Mouse (Mus musculus) MEL (cell line): ENCODE results near the gene Ncoa7. TPM values are rescaled to one million over a fixed set of nuclear protein-coding genes. Genes with fewer than 3 reads are reported as not detected.
A peak's percentile ranks its signal among the peaks of the same experiment; 100 is the strongest.

Experiments used
- DNase-seq: peaks from one replicate; pipeline ENCODE4 v3.0.0; 2011; ENCODE audit warnings: low read depth, low spot score
- H3K27ac ChIP-seq: 2 replicates; pipeline ENCODE4 v1.5.1; 2012; ENCODE audit warnings: low read depth, mild to moderate bottlenecking, control low read depth, low read length, moderate library complexity; ENCODE audit not compliant: control insufficient read depth
- H3K27me3 ChIP-seq, 2 experiments: fragments of 150-350 bp in 1 of 2; sonication (generic) in 1 of 2; 2 replicates each; pipeline ENCODE4 v1.6.1; 2012; ENCODE audit warnings: low read length in 2 of 2, mild to moderate bottlenecking in 2 of 2, improper control_type of control experiment in 1 of 2, moderate library complexity in 1 of 2; ENCODE audit not compliant: insufficient read depth in 2 of 2, control insufficient read depth in 1 of 2
- H3K36me3 ChIP-seq, 2 experiments: 2 replicates each; pipeline ENCODE4 v1.6.1; 2012 to 2014; ENCODE audit warnings: low read length in 2 of 2, improper control_type of control experiment in 1 of 2, inconsistent platforms in 1 of 2, mild to moderate bottlenecking in 1 of 2; ENCODE audit not compliant: insufficient read depth in 2 of 2, control insufficient read depth in 1 of 2
- H3K4me1 ChIP-seq, 2 experiments: fragments of 150-350 bp in 1 of 2; sonication (generic) in 1 of 2; 2 replicates each; pipeline ENCODE4 v1.6.1; 2012; ENCODE audit warnings: low read length in 2 of 2, improper control_type of control experiment in 1 of 2, mild to moderate bottlenecking in 1 of 2; ENCODE audit not compliant: insufficient read depth in 2 of 2, control insufficient read depth in 1 of 2
- H3K4me3 ChIP-seq, 2 experiments: fragments of 150-350 bp in 1 of 2; sonication (generic) in 1 of 2; 2 replicates each; pipeline ENCODE4 v1.5.1; 2012; ENCODE audit warnings: low read depth in 2 of 2, low read length in 2 of 2, mild to moderate bottlenecking in 2 of 2, moderate library complexity in 2 of 2, control low read depth in 1 of 2, improper control_type of control experiment in 1 of 2; ENCODE audit not compliant: control insufficient read depth in 1 of 2, insufficient read depth in 1 of 2
- H3K79me2 ChIP-seq: 2 replicates; pipeline ENCODE4 v1.6.1; 2012; ENCODE audit warnings: mild to moderate bottlenecking, low read length, moderate library complexity; ENCODE audit not compliant: control insufficient read depth, poor library complexity, insufficient read depth
- H3K9ac ChIP-seq: 2 replicates; pipeline ENCODE4 v1.6.1; 2012; ENCODE audit warnings: low read depth, mild to moderate bottlenecking, control low read depth, low read length, moderate library complexity; ENCODE audit not compliant: control insufficient read depth, poor library complexity, severe bottlenecking
- H3K9me3 ChIP-seq: fragments of 150-350 bp; sonication (generic); replicated peaks from 2 replicates; pipeline ENCODE4 v1.6.1; 2012; ENCODE audit warnings: mild to moderate bottlenecking, low read length, improper control_type of control experiment, moderate library complexity; ENCODE audit not compliant: insufficient read depth
- ELF1 ChIP-seq: IDR thresholded peaks from 2 replicates; pipeline ENCODE4 v1.6.1; 2014; ENCODE audit warnings: low read depth, mild to moderate bottlenecking, inconsistent platforms, low read length, improper control_type of control experiment, moderate library complexity
- EP300 ChIP-seq, 2 experiments: IDR thresholded peaks; 2 replicates each; pipeline ENCODE4 v1.6.1; 2011; ENCODE audit warnings: improper control_type of control experiment in 2 of 2, low read length in 2 of 2, low read depth in 1 of 2, mild to moderate bottlenecking in 1 of 2
- GABPA ChIP-seq: IDR thresholded peaks from 2 replicates; pipeline ENCODE4 v1.6.1; 2012; ENCODE audit warnings: low read depth, mild to moderate bottlenecking, inconsistent platforms, low read length, improper control_type of control experiment, moderate library complexity
- HCFC1 ChIP-seq: IDR thresholded peaks from 2 replicates; pipeline ENCODE4 v1.6.1; 2012; ENCODE audit warnings: low read depth, mild to moderate bottlenecking, inconsistent platforms, low read length, improper control_type of control experiment, moderate library complexity
- KAT2A ChIP-seq: conservative IDR thresholded peaks from 2 replicates; pipeline ENCODE4 v1.6.1; 2012; ENCODE audit warnings: low read depth, low read length, improper control_type of control experiment, inconsistent platforms
- MAZ ChIP-seq: IDR thresholded peaks from 2 replicates; pipeline ENCODE4 v1.6.1; 2012; ENCODE audit warnings: low read depth, mild to moderate bottlenecking, inconsistent platforms, low read length, improper control_type of control experiment
- MEF2A ChIP-seq: IDR thresholded peaks from 2 replicates; pipeline ENCODE4 v1.6.1; 2014; ENCODE audit warnings: low read depth, mild to moderate bottlenecking, inconsistent platforms, low read length, improper control_type of control experiment; ENCODE audit not compliant: poor library complexity, insufficient replicate concordance, severe bottlenecking; ENCODE audit errors: extremely low read depth
- MXI1 ChIP-seq: IDR thresholded peaks from 2 replicates; pipeline ENCODE4 v1.6.1; 2011; ENCODE audit warnings: mild to moderate bottlenecking, low read depth, low read length, improper control_type of control experiment
- MYB ChIP-seq: IDR thresholded peaks from 2 replicates; pipeline ENCODE4 v1.6.1; 2011; ENCODE audit warnings: mild to moderate bottlenecking, low read depth, low read length, improper control_type of control experiment
- NELFE ChIP-seq: IDR thresholded peaks from 2 replicates; pipeline ENCODE4 v1.6.1; 2011; ENCODE audit warnings: low read depth, low read length, improper control_type of control experiment
- NRF1 ChIP-seq: IDR thresholded peaks from 2 replicates; pipeline ENCODE4 v1.6.1; 2014; ENCODE audit warnings: low read depth, mild to moderate bottlenecking, inconsistent platforms, low read length, improper control_type of control experiment, moderate library complexity; ENCODE audit not compliant: poor library complexity, insufficient read depth, severe bottlenecking
- POLR2A ChIP-seq, 2 experiments: IDR thresholded peaks; 2 replicates each; pipeline ENCODE4 v1.6.1; 2011 to 2012; ENCODE audit warnings: low read length in 2 of 2, mild to moderate bottlenecking in 2 of 2, control low read depth in 1 of 2, improper control_type of control experiment in 1 of 2, low read depth in 1 of 2, moderate library complexity in 1 of 2; ENCODE audit not compliant: control insufficient read depth in 1 of 2, insufficient read depth in 1 of 2, poor library complexity in 1 of 2
- POLR2AphosphoS2 ChIP-seq: IDR thresholded peaks from 2 replicates; pipeline ENCODE4 v1.6.1; 2011; ENCODE audit warnings: low read length, improper control_type of control experiment
- POLR2AphosphoS5 ChIP-seq: IDR thresholded peaks from 2 replicates; pipeline ENCODE4 v1.6.1; 2012; ENCODE audit warnings: low read depth, borderline replicate concordance, mild to moderate bottlenecking, inconsistent platforms, low read length, moderate library complexity, mixed read lengths
- RAD21 ChIP-seq: IDR thresholded peaks from 2 replicates; pipeline ENCODE4 v1.6.1; 2011; ENCODE audit warnings: mild to moderate bottlenecking, low read depth, low read length, improper control_type of control experiment
- RCOR1 ChIP-seq: IDR thresholded peaks from 2 replicates; pipeline ENCODE4 v1.6.1; 2012; ENCODE audit warnings: low read depth, mild to moderate bottlenecking, inconsistent platforms, low read length, improper control_type of control experiment
- TBP ChIP-seq: IDR thresholded peaks from 2 replicates; pipeline ENCODE4 v1.8.0; 2011; ENCODE audit warnings: low read depth, low read length, improper control_type of control experiment
- TCF12 ChIP-seq: IDR thresholded peaks from 2 replicates; pipeline ENCODE4 v1.6.1; 2014; ENCODE audit warnings: low read depth, mild to moderate bottlenecking, inconsistent platforms, low read length, improper control_type of control experiment, moderate library complexity
- ZC3H11A ChIP-seq: IDR thresholded peaks from 2 replicates; pipeline ENCODE4 v1.6.1; 2012; ENCODE audit warnings: low read depth, mild to moderate bottlenecking, inconsistent platforms, low read length, improper control_type of control experiment
- ZMIZ1 ChIP-seq: IDR thresholded peaks from 2 replicates; pipeline ENCODE4 v1.6.1; 2012; ENCODE audit warnings: low read depth, mild to moderate bottlenecking, inconsistent platforms, low read length, improper control_type of control experiment, moderate library complexity
- ZNF384 ChIP-seq: IDR thresholded peaks from 2 replicates; pipeline ENCODE4 v1.6.1; 2012; ENCODE audit warnings: low read depth, mild to moderate bottlenecking, inconsistent platforms, low read length, improper control_type of control experiment
- polyA plus RNA-seq, 2 experiments: library from polyadenylated mRNA; stranded (reverse) in 1 of 2; unstranded in 1 of 2; fragments of >175 nt in 1 of 2; fragments of >200 nt in 1 of 2; gene quantifications; 2 replicates each; pipeline versions ENCODE4 v1.2.1 to v1.2.4; 2012; ENCODE audit warnings: low replicate concordance in 2 of 2, low read depth in 1 of 2; ENCODE audit not compliant: insufficient read length in 2 of 2, insufficient read depth in 1 of 2, missing spikeins in 1 of 2
- total RNA-seq: library from RNA; depleted of rRNA; stranded (reverse); fragments of 300-350 nt; gene quantifications from 2 replicates; pipeline ENCODE4 v1.2.3, GENCODE M21; 2012

The Ncoa7 gene
- total and polyA plus RNA-seq, 3 experiments = 1.7 to 64.9 (median 4.2) TPM

- no peak for TF ChIP-seq GABPA
- TF ChIP-seq NELFE = no peak
- no peak for TF ChIP-seq RCOR1
- no peak for TF ChIP-seq MEF2A
- TF ChIP-seq MAZ = no peak
- TF ChIP-seq KAT2A = no peak
Observed at GRCm38 (mm10) chr10:30608109-30608508, 195.0 kb downstream of the Ncoa7 start.

GRCm38 (mm10) chr10:30600542-30600966, 202.6 kb downstream of the Ncoa7 start, which contains the start of gene Trmt11:
Gene Trmt11, minus strand, starts transcription at chr10:30600749.
- no peaks in the 10 kb centered on the region for H3K27me3 ChIP-seq
- H3K36me3 ChIP-seq = peaks cover 9 to 18% of the 10 kb centered on the region in 2 experiments
- H3K4me3 ChIP-seq = peak within 1 kb of the TSS; percentile 72 to 89
- H3K27ac ChIP-seq = peak within 1 kb of the TSS; percentile 60
- TF ChIP-seq GABPA (no peak), POLR2AphosphoS2 (peak; percentile 93), NRF1 (peak; percentile 96), POLR2AphosphoS5 (0 out of 2 replicates have a peak, but pooled peaks have one; percentile 70), ZC3H11A (no peak), ELF1 (peak; percentile 89), TCF12 (peak; percentile 67; the same call in 1 of the 2 replicates), EP300 (IDR thresholded peaks at IDR 0.05; ENCODE audit: low read depth in 1 of 2, low read length in 2 of 2) (no peak), RCOR1 (no peak), RAD21 (no peak), TBP (peak; percentile 72), POLR2A (IDR thresholded peaks at IDR 0.05; ENCODE audit: control insufficient read depth in 1 of 2, insufficient read depth in 1 of 2, low read depth in 1 of 2, low read length in 2 of 2, poor library complexity in 1 of 2) (peak; percentile 72 to 93), NELFE (peak; percentile 89), ZNF384 (no peak), ZMIZ1 (peak; percentile 93), HCFC1 (peak; percentile 85), MYB (no peak), MXI1 (peak; percentile 58; the same call in 1 of the 2 replicates)
- TF ChIP-seq, all 39 proteins: peak for 11
- H3K9ac ChIP-seq = peak within 1 kb of the TSS; percentile 85
- peaks cover 22% of the 10 kb centered on the region for H3K79me2 ChIP-seq
- DNase-seq = peak; percentile 96
- H3K9me3 ChIP-seq = no peaks in the 10 kb centered on the region
- H3K4me1 ChIP-seq = peaks cover 0 to 11% of the 10 kb centered on the region in 2 experiments; a peak in 2 of 4 replicates

More at GRCm38 (mm10) chr10:30608109-30608508, 195.0 kb downstream of the Ncoa7 start:
- H3K9me3 ChIP-seq = no peaks in the 10 kb centered on the region
- H3K36me3 ChIP-seq = peaks cover 2 to 10% of the 10 kb centered on the region in 2 experiments; a peak in 3 of 4 replicates
- peak; percentile 41 for DNase-seq
- no peaks in the 10 kb centered on the region for H3K79me2 ChIP-seq
- no peaks in the 10 kb centered on the region for H3K27me3 ChIP-seq
- no peak overlapping the region for H3K4me3 ChIP-seq
- H3K9ac ChIP-seq = no peak overlapping the region
- H3K27ac ChIP-seq = no peak overlapping the region
- peaks cover 0 to 2% of the 10 kb centered on the region in 2 experiments; a peak in 2 of 4 replicates for H3K4me1 ChIP-seq
